Mouse (Mus musculus) adrenal gland, postnatal 36 days (tissue): ENCODE measurements at regions not wholly inside any gene's neighbourhood (a gene's known extent, or its start where the extent isn't known, plus 50 kb on each side); places are given as distances from the start of the nearest gene placed in this dataset.

Experiments
- DNase-seq, 2 experiments: peaks; one replicate each; pipeline ENCODE4 v3.0.0; 2021; ENCODE audit warnings: mixed read lengths in 1 of 2

DNA sequence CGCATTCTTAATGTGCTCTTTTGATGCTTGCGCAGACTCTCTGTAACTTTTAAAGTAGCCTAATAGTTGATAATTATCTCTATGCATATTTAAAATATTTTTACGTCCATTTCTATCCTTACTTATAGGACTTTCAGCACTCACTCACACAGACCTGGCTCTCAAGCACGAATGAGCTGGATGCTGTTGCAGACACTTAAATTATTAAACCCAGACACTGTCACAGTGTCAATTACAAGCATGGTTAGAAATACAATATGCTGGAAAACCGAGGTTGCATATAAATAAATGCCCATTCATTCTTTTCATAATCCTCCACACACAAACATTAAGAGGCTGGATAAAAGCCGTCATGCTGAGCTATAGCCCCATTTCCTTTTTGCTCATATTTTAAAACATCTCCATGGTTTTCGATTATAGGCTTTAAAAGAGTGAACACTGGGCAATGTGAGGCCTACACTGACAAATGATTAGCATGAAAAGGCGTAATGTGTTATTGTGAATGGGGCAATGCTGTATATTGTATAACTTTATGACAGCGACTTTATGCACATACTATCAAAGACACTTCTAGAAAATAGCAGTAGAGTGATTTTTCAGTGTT is 566.3 kb downstream of the Pdha2 start:
- DNase-seq, result no peak

DNA sequence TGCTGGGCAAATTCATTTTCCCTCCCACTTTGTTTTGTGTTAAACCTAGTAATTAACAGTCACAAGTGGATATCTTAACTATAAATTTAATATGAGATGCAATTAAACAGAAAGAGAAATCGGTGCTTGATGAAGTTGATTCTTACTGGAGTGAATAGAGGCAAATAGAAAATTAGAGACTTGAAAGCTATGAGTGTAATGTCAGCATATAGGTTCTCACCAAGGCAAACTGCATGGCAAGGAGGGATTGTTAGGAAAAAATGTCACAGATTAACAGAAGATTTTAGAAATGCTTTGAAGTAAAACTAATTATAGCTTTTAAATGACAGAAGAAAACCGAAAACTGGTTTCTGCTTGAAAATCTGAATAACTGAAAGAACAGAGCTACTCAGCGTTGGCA is 592.3 kb downstream of the Pdha2 start:
- no peak for DNase-seq
